Comparison of ENCODE assay signal across 9 mouse cellular contexts in genomic region chr7:109615601-109616000, GRCm38 (mm10).
A peak's percentile ranks its signal among the peaks of the same experiment; 100 is the strongest.
DNase-seq lines count a peak whose midpoint lies in the region; ATAC-seq lines count a peak whose summit lies in the region.
"Had no signal": no experiment of that assay in that cellular context is flagged by ENCODE, and none has a peak within 500 bp of the region (broad histone marks: within the 10 kb centered on the region; RNA-seq: fewer than 3 reads in every experiment).

No protein-coding gene starts in this region.

- peaks cover 71% of the 10 kb centered on the region for H3K4me1 ChIP-seq in heart, embryonic 10.5 days
- peaks cover 16% of the 10 kb centered on the region for H3K4me1 ChIP-seq in embryonic facial prominence, embryonic 11.5 days (ENCODE audit: control insufficient read depth, insufficient read depth, low read length)
- peaks cover 6% of the 10 kb centered on the region; the same call in 1 of the 2 replicates for H3K4me1 ChIP-seq in hindbrain, embryonic 11.5 days (replicated peaks; ENCODE audit: control insufficient read depth, insufficient read depth, low read length)
- H3K4me1 ChIP-seq in midbrain, embryonic 10.5 days, result peaks cover 68% of the 10 kb centered on the region

- peak overlapping the region; percentile 58 for H3K4me3 ChIP-seq in heart, embryonic 10.5 days
- H3K4me3 ChIP-seq in embryonic facial prominence, embryonic 11.5 days (ENCODE audit: low read depth, low read length), result peak overlapping the region; percentile 15
- peak overlapping the region; percentile 30 for H3K4me3 ChIP-seq in hindbrain, embryonic 11.5 days (ENCODE audit: low read depth, low read length)
- peak overlapping the region; percentile 53 for H3K4me3 ChIP-seq in midbrain, embryonic 10.5 days

- no peaks in the 10 kb centered on the region for H3K27me3 ChIP-seq in heart, embryonic 10.5 days (ENCODE audit: insufficient read depth, poor library complexity, severe bottlenecking)
- H3K27me3 ChIP-seq in embryonic facial prominence, embryonic 11.5 days (ENCODE audit: control insufficient read depth, insufficient read depth, low read length), result no peaks in the 10 kb centered on the region
- H3K27me3 ChIP-seq in hindbrain, embryonic 11.5 days (ENCODE audit: control insufficient read depth, insufficient read depth, low read length), result no peaks in the 10 kb centered on the region
- H3K27me3 ChIP-seq in midbrain, embryonic 10.5 days (ENCODE audit: low read depth, poor library complexity, severe bottlenecking), result no peaks in the 10 kb centered on the region

- no peak for ATAC-seq in embryonic facial prominence, embryonic 11.5 days (replicated peaks; ENCODE audit: insufficient number of reproducible peaks, low FRiP score, low TSS enrichment, low read depth)
- ATAC-seq in hindbrain, embryonic 11.5 days (ENCODE audit: low FRiP score), result no peak

- intact Hi-C loops in heart, postnatal 25 days (cut with DNase I), result loop anchor here (5.0 kb wide), 1 partner anchor 53 kb away; no protein-coding TSS in a partner anchor

- 22% methylated on average over 4 of the region's 4 CpGs for WGBS in heart, embryonic 10.5 days
- 28% methylated on average over 4 of the region's 4 CpGs for WGBS in embryonic facial prominence, embryonic 11.5 days
- WGBS in hindbrain, embryonic 11.5 days, result 36% methylated on average over 4 of the region's 4 CpGs
- 33% methylated on average over 4 of the region's 4 CpGs for whole genome bisulfite sequencing in midbrain, embryonic 10.5 days

- no peaks in the 10 kb centered on the region for H3K9me3 ChIP-seq in heart, embryonic 10.5 days
- H3K9me3 ChIP-seq in embryonic facial prominence, embryonic 11.5 days (replicated peaks; ENCODE audit: control insufficient read depth, low read length), result no peaks in the 10 kb centered on the region
- H3K9me3 ChIP-seq in hindbrain, embryonic 11.5 days (ENCODE audit: control insufficient read depth, low read length), result no peaks in the 10 kb centered on the region
- no peaks in the 10 kb centered on the region for H3K9me3 ChIP-seq in midbrain, embryonic 10.5 days (replicated peaks)

- peak overlapping the region; percentile 90 for H3K27ac ChIP-seq in heart, embryonic 10.5 days
- H3K27ac ChIP-seq in embryonic facial prominence, embryonic 11.5 days (replicated peaks; ENCODE audit: low read depth, low read length), result peak overlapping the region; percentile 80
- peak overlapping the region; percentile 73 for H3K27ac ChIP-seq in hindbrain, embryonic 11.5 days (ENCODE audit: low read depth, low read length)
- peak overlapping the region; percentile 90 for H3K27ac ChIP-seq in midbrain, embryonic 10.5 days (replicated peaks)

- peak overlapping the region; percentile 22 for H3K9ac ChIP-seq in embryonic facial prominence, embryonic 11.5 days (replicated peaks; ENCODE audit: low read length)
- H3K9ac ChIP-seq in hindbrain, embryonic 11.5 days (ENCODE audit: low read depth, low read length), result peak overlapping the region; percentile 42; the same call in 1 of the 2 replicates

- 0 out of 2 replicates have a peak, but pooled peaks cover 3% of the 10 kb centered on the region for H3K36me3 ChIP-seq in heart, embryonic 10.5 days
- no peaks in the 10 kb centered on the region for H3K36me3 ChIP-seq in embryonic facial prominence, embryonic 11.5 days (replicated peaks; ENCODE audit: control insufficient read depth, insufficient read depth, low read depth, low read length)
- H3K36me3 ChIP-seq in hindbrain, embryonic 11.5 days (ENCODE audit: control insufficient read depth, insufficient read depth, low read length), result no peaks in the 10 kb centered on the region
- no peaks in the 10 kb centered on the region for H3K36me3 ChIP-seq in midbrain, embryonic 10.5 days

- DNase-seq in heart, embryonic 10.5 days (ENCODE audit: low spot score), result no peak
- DNase-seq in heart, postnatal 25 days (ENCODE audit: low spot score), result no peak
- DNase-seq in embryonic facial prominence, embryonic 11.5 days (ENCODE audit: low spot score), result no peak
- DNase-seq in hindbrain, embryonic 11.5 days (ENCODE audit: low spot score), result no peak
- DNase-seq in midbrain, embryonic 10.5 days (ENCODE audit: low spot score), result peak; percentile 24
- no peak for DNase-seq in B cell, adult 2 months
- DNase-seq in spleen, adult 12 weeks (ENCODE audit: low spot score), result no peak
- DNase-seq in spleen, postnatal 14 days (ENCODE audit: low spot score in 2 of 2), result no peak
- DNase-seq: right cerebral cortex, adult 18-20 months had no signal

- H3K4me2 ChIP-seq in embryonic facial prominence, embryonic 11.5 days (ENCODE audit: low read depth, low read length), result peak overlapping the region; percentile 42
- H3K4me2 ChIP-seq in hindbrain, embryonic 11.5 days (replicated peaks; ENCODE audit: low read depth, low read length), result peak overlapping the region; percentile 50
